ENCODE assay signal across 25 mouse cellular contexts in the genomic region with DNA sequence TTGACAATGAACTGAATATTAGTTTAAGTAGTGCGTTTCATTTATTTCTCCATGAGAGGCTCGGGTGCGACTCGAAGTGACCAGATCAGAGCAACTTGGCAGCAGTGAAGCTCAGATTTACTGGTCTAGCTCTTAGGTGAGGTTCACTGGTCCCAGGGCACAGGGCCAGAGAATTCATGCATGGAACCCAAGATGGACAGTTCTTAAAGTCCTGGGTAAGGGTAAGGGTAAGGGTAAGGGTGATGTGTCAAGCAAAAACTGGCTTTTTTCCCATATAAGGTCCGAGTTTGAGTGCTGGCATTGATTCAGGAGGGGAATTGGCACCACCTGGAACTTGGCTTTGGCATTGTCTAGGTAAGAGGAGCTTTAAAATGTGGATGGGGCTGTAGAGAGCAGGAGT.
A peak's percentile ranks its signal among the peaks of the same experiment; 100 is the strongest.
DNase-seq lines count a peak whose midpoint lies in the region; ATAC-seq lines count a peak whose summit lies in the region.
"Had no signal": no experiment of that assay in that cellular context is flagged by ENCODE, and none has a peak within 500 bp of the region (broad histone marks: within the 10 kb centered on the region; RNA-seq: fewer than 3 reads in every experiment).

No protein-coding gene starts in this region.

- ATAC-seq in cerebellum, adult (ENCODE audit: insufficient number of reproducible peaks, low FRiP score, low TSS enrichment), result no peak
- no peak for ATAC-seq in kidney, embryonic 15.5 days (replicated peaks; ENCODE audit: low FRiP score)
- ATAC-seq: forebrain, embryonic 13.5 days; inflammation-experienced regulatory T-cells, adult 6 months had no signal

- 0 out of 2 replicates have a peak, but pooled peaks cover 3% of the 10 kb centered on the region for H3K27me3 ChIP-seq in kidney, embryonic 15.5 days
- H3K27me3 ChIP-seq: embryonic facial prominence, embryonic 15.5 days; forebrain, embryonic 13.5 days; hindbrain, embryonic 15.5 days; lung, embryonic 15.5 days; neural tube, embryonic 12.5 days had no signal

- no peaks in the 10 kb centered on the region for H3K36me3 ChIP-seq in kidney, embryonic 15.5 days
- H3K36me3 ChIP-seq: embryonic facial prominence, embryonic 10.5 days; embryonic facial prominence, embryonic 15.5 days; hindbrain, embryonic 10.5 days; hindbrain, embryonic 15.5 days; lung, embryonic 15.5 days; neural tube, embryonic 12.5 days had no signal

- no peak overlapping the region for H3K27ac ChIP-seq in kidney, embryonic 15.5 days
- H3K27ac ChIP-seq: embryonic facial prominence, embryonic 10.5 days; embryonic facial prominence, embryonic 15.5 days; forebrain, embryonic 13.5 days; hindbrain, embryonic 10.5 days; hindbrain, embryonic 15.5 days; kidney, postnatal 0 days; lung, embryonic 15.5 days; neural tube, embryonic 12.5 days had no signal

- H3K9ac ChIP-seq in kidney, embryonic 15.5 days, result no peak overlapping the region
- H3K9ac ChIP-seq: embryonic facial prominence, embryonic 15.5 days; forebrain, embryonic 13.5 days; hindbrain, embryonic 15.5 days; lung, embryonic 15.5 days; neural tube, embryonic 12.5 days had no signal

- H3K4me3 ChIP-seq in kidney, embryonic 15.5 days (replicated peaks), result no peak overlapping the region
- H3K4me3 ChIP-seq: embryonic facial prominence, embryonic 10.5 days; embryonic facial prominence, embryonic 15.5 days; forebrain, embryonic 13.5 days; hindbrain, embryonic 10.5 days; hindbrain, embryonic 15.5 days; lung, embryonic 15.5 days; myocyte; neural tube, embryonic 12.5 days had no signal

- H3K9me3 ChIP-seq in kidney, embryonic 15.5 days (replicated peaks), result no peaks in the 10 kb centered on the region
- H3K9me3 ChIP-seq: embryonic facial prominence, embryonic 10.5 days; embryonic facial prominence, embryonic 15.5 days; forebrain, embryonic 13.5 days; hindbrain, embryonic 10.5 days; hindbrain, embryonic 15.5 days; lung, embryonic 15.5 days; neural tube, embryonic 12.5 days had no signal

- peaks cover 16% of the 10 kb centered on the region for H3K4me1 ChIP-seq in kidney, embryonic 15.5 days
- H3K4me1 ChIP-seq: hindbrain, embryonic 10.5 days; neural tube, embryonic 12.5 days had no signal

- DNase-seq in cerebellum, adult 18-20 months, result peak; percentile 27 to 36
- DNase-seq in kidney, adult 9 months, result peak; percentile 49
- peak; percentile 44 for DNase-seq in cerebellum, adult 9-10 months
- DNase-seq in kidney, postnatal 14 days, result peak; percentile 12
- no peak for DNase-seq in frontal cortex, postnatal 36 days (ENCODE audit: low spot score in 2 of 2)
- DNase-seq in Muller cell, postnatal 12 days (ENCODE audit: inconsistent ontology term), result no peak
- DNase-seq: adrenal gland, postnatal 25 days; heart, postnatal 14 days; lung, postnatal 36 days; thymus, adult 2 months; thymus, postnatal 4 days had no signal

- 80% methylated on average over 5 of the region's 5 CpGs for WGBS in kidney, embryonic 15.5 days

- H3K4me2 ChIP-seq in kidney, embryonic 15.5 days, result no peak overlapping the region
- H3K4me2 ChIP-seq: embryonic facial prominence, embryonic 15.5 days; forebrain, embryonic 13.5 days; hindbrain, embryonic 15.5 days; liver, embryonic 11.5 days; lung, embryonic 15.5 days; midbrain, embryonic 11.5 days; neural tube, embryonic 12.5 days had no signal

Comparison
In these comparisons a context has a peak if more than half of its experiments do, and no peak if none do; other contexts are left out.
1. DNase-seq: peak in cerebellum, adult 18-20 months (2 of 2), kidney, adult 9 months (single experiment), cerebellum, adult 9-10 months (single experiment) and kidney, postnatal 14 days (single experiment); none in frontal cortex, postnatal 36 days (0 of 2) and Muller cell, postnatal 12 days (single experiment).